Mouse (Mus musculus): ENCODE measurements around the gene Irak3. TPM values are rescaled to one million over a fixed set of nuclear protein-coding genes. Genes with fewer than 3 reads are reported as not detected.
"Not testable (repeated sequence)": the region's sequence is repeated elsewhere in the genome, so short reads cannot be mapped to it uniquely, and the experiment has no call there.

Gene Irak3
- polyA plus RNA-seq, 1 experiment from 2014 or later = 0.96 TPM

DNA sequence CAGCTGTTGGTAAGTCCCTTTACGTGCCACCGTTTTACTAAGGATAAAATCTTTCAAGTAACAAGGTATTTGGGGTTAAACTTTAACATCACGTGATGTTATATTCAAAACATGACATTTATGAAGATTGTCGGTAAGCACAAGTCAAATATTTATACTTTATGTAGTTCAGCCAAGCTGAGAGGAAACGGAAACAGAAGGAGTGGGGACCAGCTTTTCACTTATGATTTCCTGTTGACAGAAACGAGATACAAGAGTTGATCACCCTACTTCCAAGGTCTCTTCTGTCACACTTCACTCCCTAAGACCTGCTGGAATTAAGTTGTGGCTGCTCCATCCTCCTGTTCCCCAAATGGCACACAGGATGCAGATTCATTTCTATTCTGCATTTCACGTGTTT lies 18.8 kb upstream of the Irak3 start:
- no peak overlapping the region for H3K4me3 ChIP-seq
- no peaks in the 10 kb centered on the region for H3K27me3 ChIP-seq (replicated peaks; ENCODE audit: low read depth, poor library complexity, severe bottlenecking)
- no peaks in the 10 kb centered on the region for H3K9me3 ChIP-seq
- H3K4me1 ChIP-seq = no peaks in the 10 kb centered on the region
- DNase-seq (ENCODE audit: low spot score) = no peak
- peaks cover 33% of the 10 kb centered on the region for H3K36me3 ChIP-seq (replicated peaks)
- 87% methylated on average over 7 of the region's 7 CpGs for WGBS
- H3K27ac ChIP-seq (replicated peaks) = no peak overlapping the region

DNA sequence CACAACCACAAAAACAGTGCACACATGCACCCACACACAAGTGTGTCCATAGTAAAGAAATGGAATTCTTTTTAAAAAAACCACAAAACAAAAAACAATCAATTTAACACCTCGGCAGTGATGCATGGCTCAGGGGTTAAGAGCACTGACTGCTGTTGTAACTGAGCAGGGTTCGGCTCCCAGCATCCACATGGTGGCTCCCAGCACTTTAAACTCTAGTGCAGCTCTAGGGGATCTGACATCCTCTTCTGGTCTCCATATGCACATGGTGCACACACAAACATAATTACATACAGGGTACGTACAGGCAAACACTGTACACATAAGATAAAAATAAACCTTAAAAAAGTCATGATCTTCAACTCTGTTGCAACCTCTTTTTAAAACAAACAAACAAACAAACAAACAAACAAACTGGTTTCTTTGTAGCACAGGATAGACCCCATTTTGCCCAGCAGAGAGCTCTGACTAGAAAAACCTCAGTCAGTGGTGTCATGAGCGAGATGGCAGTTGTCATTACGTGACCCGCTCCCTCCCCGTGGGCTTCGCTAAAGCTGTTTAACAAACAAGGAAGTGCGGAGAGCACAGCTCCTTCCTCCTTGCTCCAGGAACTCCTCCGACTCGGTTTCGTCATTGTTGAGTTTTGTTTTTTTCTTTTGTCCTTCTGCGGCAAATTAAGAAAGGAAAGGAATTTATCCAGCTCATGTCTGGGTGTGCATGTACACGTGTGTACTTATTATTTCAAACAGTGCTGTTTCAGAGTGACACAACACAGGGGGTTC lies 17.8 kb upstream of the Irak3 start:
- peaks cover 37% of the 10 kb centered on the region for H3K36me3 ChIP-seq (replicated peaks)
- no peaks in the 10 kb centered on the region for H3K4me1 ChIP-seq
- no peaks in the 10 kb centered on the region for H3K27me3 ChIP-seq (replicated peaks; ENCODE audit: low read depth, poor library complexity, severe bottlenecking)
- no peaks in the 10 kb centered on the region for H3K9me3 ChIP-seq
- H3K27ac ChIP-seq (replicated peaks) = no peak overlapping the region
- no peak for DNase-seq (ENCODE audit: low spot score)
- WGBS = 82% methylated on average over 14 of the region's 14 CpGs
- no peak overlapping the region for H3K4me3 ChIP-seq

DNA sequence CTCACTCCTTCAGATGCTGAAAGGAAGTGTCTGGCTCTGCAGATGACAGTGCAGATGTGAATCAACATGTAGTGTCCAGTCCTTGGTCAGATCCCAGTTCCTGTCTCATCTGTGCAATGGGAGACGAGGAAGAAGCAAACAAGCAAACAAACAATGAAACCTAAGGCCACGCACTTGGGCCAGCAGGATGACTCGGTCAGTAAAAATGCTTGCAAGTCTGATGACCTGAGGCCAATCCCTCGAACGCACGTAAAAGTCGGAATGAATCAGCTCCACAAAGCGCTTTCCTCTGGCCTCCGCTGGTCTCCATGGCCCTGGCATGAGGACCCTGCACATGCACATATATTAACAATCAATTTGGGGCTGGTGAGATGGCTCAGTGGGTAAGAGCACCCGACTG lies 17.1 kb upstream of the Irak3 start:
- no peak overlapping the region for H3K27ac ChIP-seq (replicated peaks)
- no peak overlapping the region for H3K4me3 ChIP-seq
- no peaks in the 10 kb centered on the region for H3K9me3 ChIP-seq
- 92% methylated on average over 10 of the region's 10 CpGs for WGBS
- H3K4me1 ChIP-seq = no peaks in the 10 kb centered on the region
- DNase-seq (ENCODE audit: low spot score) = no peak
- H3K36me3 ChIP-seq (replicated peaks) = peaks cover 31% of the 10 kb centered on the region
- H3K27me3 ChIP-seq (replicated peaks; ENCODE audit: low read depth, poor library complexity, severe bottlenecking) = no peaks in the 10 kb centered on the region

DNA sequence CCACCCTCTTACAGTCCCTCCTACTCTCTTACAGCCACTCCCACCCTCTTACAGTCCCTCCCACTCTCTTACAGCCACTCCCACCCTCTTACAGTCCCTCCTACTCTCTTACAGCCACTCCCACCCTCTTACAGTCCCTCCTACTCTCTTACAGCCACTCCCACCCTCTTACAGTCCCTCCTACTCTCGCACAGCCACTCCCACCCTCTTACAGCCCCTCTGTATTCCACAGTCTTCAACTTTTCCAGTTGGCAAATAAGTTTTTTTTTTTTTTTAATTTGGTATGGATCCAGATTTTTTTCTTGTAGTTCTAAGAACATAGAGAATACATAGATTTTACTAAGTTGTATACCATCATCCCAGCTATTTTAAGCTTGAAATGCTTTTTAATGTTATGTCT lies 15.2 kb upstream of the Irak3 start:
- H3K4me3 ChIP-seq; H3K9me3 ChIP-seq; H3K27me3 ChIP-seq (replicated peaks; ENCODE audit: low read depth, poor library complexity, severe bottlenecking); H3K4me1 ChIP-seq; H3K27ac ChIP-seq (replicated peaks); DNase-seq (ENCODE audit: low spot score): not testable (repeated sequence)
- 82% methylated on average over 1 of the region's 1 CpGs for WGBS
- H3K36me3 ChIP-seq (replicated peaks) = peaks cover 30% of the 10 kb centered on the region

DNA sequence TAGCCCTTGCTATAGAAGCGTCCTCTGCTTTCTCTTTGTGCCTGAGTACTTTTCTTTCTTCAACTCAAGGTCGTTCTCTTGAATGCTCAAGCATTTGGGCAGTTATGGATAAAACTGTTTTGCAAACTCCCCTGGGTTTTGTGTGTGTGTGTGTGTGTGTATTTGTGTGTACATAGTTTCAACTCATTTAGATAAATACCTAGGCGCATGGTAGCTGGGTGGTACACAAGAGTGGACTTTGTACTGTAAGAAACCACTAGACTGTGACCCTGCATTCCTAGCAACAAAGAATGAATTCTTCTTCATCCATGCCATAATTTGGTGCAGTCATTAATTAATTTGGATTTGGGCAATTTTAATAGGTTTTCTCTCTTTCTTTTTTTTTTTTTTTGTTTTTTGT lies 8.2 kb upstream of the Irak3 start:
- Histone ChIP-seq H3K27me3 (replicated peaks; ENCODE audit: low read depth, poor library complexity, severe bottlenecking) (no peaks in the 10 kb centered on the region), H3K36me3 (replicated peaks) (peaks cover 12% of the 10 kb centered on the region), H3K4me3 (no peak overlapping the region), H3K27ac (replicated peaks) (no peak overlapping the region), H3K4me1 (peaks cover 11% of the 10 kb centered on the region), H3K9me3 (no peaks in the 10 kb centered on the region; the same call in 1 of the 2 replicates)
- 90% methylated on average over 3 of the region's 3 CpGs for WGBS
- no peak for DNase-seq (ENCODE audit: low spot score)

DNA sequence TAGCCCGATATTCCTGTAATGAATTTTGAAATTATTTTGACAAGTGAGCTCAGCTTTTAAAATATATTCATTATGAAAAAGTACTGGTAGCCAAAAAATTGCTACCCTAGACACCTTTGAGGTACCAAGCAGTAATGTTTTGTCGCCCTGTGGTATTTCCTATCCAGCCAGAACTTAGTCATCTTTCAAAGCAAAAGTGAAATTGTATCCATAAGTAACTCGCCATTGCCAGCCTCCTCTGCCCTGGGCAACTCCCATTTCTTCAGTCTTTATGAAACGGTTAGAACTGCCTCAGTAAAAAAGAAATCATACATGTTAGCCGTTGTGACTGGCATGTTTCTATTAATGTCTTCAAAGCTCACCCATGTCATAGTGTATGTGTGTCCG lies 7.6 kb upstream of the Irak3 start:
- Histone ChIP-seq H3K4me1 (peaks cover 11% of the 10 kb centered on the region), H3K27me3 (replicated peaks; ENCODE audit: low read depth, poor library complexity, severe bottlenecking) (no peaks in the 10 kb centered on the region), H3K27ac (replicated peaks) (no peak overlapping the region), H3K4me3 (peak overlapping the region; percentile 78), H3K9me3 (no peaks in the 10 kb centered on the region; the same call in 1 of the 2 replicates), H3K36me3 (replicated peaks) (peaks cover 12% of the 10 kb centered on the region)
- no peak for DNase-seq (ENCODE audit: low spot score)
- 77% methylated on average over 6 of the region's 6 CpGs for WGBS

DNA sequence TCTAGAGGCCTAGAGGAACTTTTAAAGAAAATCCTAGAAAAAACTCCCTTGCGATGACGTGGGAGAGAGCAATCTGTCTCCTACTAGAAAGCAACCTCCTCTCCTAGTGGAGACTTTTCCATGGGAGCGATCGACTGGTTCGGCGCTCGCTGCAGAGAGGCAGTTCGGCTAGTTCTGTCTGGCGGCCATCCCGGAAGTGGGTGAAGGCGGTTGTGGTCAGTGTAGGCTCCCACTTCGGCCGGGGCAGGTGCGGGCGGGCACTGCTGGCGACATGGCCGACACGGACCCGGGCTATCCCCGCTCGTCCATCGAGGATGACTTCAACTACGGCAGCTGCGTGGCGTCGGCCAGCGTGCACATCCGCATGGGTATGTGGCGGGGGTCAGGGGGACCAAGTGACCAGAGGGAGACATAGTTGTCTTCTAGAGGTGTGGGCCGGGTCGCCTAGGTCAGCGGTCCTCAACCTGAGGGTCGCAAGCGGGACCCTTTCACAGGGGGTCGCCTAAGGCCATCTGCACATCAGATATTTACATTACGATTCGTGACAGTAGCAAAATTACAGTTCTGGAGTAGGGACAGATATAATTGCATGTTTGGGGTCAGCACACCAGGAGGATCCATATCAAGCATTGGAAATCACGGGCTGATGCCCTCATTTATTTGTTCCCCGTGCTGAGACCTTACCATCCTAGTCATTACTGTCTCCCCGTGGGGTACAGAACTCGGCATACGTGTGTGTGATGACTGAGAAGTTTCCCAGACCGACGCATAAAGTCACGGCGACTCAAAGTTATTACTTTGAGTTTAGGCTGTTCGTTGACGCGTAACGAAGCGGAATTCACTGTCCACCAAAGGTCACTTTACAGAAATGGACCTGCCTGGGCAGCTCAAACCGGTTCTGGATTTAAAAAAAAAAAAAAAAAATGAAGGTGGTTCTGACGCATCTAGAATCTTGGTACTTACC lies 6.9 kb upstream of the Irak3 start:
- Histone ChIP-seq H3K4me3 (peak overlapping the region; percentile 78), H3K36me3 (replicated peaks) (peaks cover 12% of the 10 kb centered on the region), H3K9me3 (no peaks in the 10 kb centered on the region; the same call in 1 of the 2 replicates), H3K27ac (replicated peaks) (peak overlapping the region; percentile 71), H3K4me1 (peaks cover 11% of the 10 kb centered on the region), H3K27me3 (replicated peaks; ENCODE audit: low read depth, poor library complexity, severe bottlenecking) (no peaks in the 10 kb centered on the region)
- DNase-seq (ENCODE audit: low spot score) = peak; percentile 91
- 5% methylated on average over 53 of the region's 53 CpGs for WGBS

DNA sequence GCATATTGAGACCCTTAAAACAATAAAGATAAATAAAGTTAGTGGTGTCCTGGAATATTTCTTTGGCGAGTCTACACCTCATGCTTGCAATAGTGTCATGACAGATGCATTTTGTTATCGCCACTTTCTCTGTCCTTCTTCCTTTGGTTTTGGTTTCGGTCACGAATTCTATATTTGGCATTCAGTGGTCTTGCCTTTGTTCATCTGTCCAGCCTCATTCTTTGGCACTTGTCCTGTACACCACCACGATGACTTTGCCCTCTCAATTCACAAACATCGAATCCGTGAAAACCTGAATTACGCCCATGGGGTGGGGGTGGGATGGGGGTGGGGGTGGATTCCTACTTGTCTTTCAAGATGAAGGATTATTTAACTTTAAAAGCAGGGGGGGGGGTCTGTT lies 6.1 kb upstream of the Irak3 start:
- WGBS = 86% methylated on average over 8 of the region's 8 CpGs
- Histone ChIP-seq H3K36me3 (replicated peaks) (peaks cover 12% of the 10 kb centered on the region), H3K4me1 (peaks cover 11% of the 10 kb centered on the region), H3K27me3 (replicated peaks; ENCODE audit: low read depth, poor library complexity, severe bottlenecking) (no peaks in the 10 kb centered on the region), H3K9me3 (no peaks in the 10 kb centered on the region; the same call in 1 of the 2 replicates), H3K27ac (replicated peaks) (no peak overlapping the region), H3K4me3 (no peak overlapping the region)
- no peak for DNase-seq (ENCODE audit: low spot score)

DNA sequence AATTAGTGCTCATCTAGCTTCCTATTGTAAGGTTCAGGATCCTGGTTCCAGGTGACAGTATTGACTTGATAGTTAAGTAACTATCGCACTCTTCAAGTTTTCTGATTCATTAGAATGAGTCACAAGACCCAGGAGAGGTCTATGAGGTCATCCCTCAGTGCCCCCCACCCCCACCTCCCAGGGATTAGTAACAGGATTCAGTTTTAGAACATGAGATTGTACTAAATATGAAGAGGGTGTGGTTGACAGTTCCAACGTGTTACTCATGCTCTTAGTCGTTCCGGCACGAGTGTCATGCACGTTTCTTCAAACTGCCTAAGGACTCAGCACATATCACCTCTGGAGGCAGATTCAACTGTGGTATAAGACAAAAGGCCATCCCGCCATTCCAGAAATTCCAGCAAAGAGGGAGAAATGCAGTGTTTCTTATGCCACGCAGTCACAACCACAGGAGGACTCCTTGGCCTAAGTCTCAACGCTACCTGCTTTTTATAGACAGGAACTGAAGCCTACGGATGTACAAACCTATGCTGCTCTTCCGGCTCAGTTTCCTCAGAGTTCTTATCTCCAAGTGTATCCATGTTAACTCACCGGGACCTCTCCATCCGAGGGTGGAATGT lies 2.8 kb upstream of the Irak3 start:
- Histone ChIP-seq H3K27me3 (replicated peaks; ENCODE audit: low read depth, poor library complexity, severe bottlenecking) (peaks cover 24% of the 10 kb centered on the region), H3K36me3 (replicated peaks) (no peaks in the 10 kb centered on the region), H3K4me1 (peaks cover 17% of the 10 kb centered on the region), H3K27ac (replicated peaks) (no peak overlapping the region), H3K4me3 (no peak overlapping the region), H3K9me3 (0 out of 2 replicates have a peak, but pooled peaks cover 2% of the 10 kb centered on the region)
- 83% methylated on average over 13 of the region's 13 CpGs for WGBS
- DNase-seq (ENCODE audit: low spot score) = no peak

DNA sequence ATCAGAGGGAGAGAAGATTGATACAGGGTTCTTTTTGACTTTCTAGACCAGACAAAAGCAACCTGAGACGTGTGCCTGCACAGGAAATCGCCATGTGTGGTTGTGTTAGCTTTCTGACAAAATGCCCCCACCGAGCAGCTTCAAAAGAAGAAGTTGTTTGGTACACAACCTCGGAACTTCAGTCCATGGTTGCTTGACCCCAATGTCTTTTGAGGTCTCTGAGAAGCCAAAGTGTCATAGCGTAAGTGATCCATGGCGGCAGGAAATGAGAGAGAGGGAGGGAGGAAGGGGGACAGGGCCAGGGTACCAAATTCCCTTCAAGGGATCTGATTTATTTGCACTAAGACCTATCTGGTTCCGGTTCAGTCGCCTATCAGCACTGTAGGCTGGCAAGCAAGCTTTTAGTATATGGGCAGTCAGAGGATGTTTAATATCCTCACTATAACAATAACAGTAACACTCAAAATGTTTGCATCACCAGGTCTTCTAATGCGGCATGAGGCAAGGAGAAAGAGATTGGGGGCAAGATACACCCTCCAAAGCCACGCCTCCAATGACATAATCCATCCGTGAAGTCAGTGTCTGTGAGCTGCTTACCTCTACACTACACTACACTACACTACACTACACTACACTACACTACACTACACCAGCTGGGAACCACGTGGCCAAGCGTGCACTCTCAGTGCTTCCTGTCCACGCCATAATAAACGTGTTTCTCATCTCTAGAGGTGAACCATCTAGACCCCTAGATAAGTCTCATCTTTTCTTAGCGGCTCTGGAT lies 729 bp upstream of the Irak3 start:
- Histone ChIP-seq H3K36me3 (replicated peaks) (no peaks in the 10 kb centered on the region), H3K4me1 (peaks cover 11% of the 10 kb centered on the region), H3K9me3 (0 out of 2 replicates have a peak, but pooled peaks cover 2% of the 10 kb centered on the region), H3K27ac (replicated peaks) (no peak overlapping the region), H3K4me3 (peak overlapping the region; percentile 62), H3K27me3 (replicated peaks; ENCODE audit: low read depth, poor library complexity, severe bottlenecking) (peaks cover 42% of the 10 kb centered on the region)
- peak; percentile 15 for DNase-seq (ENCODE audit: low spot score)
- WGBS = 72% methylated on average over 16 of the region's 16 CpGs

DNA sequence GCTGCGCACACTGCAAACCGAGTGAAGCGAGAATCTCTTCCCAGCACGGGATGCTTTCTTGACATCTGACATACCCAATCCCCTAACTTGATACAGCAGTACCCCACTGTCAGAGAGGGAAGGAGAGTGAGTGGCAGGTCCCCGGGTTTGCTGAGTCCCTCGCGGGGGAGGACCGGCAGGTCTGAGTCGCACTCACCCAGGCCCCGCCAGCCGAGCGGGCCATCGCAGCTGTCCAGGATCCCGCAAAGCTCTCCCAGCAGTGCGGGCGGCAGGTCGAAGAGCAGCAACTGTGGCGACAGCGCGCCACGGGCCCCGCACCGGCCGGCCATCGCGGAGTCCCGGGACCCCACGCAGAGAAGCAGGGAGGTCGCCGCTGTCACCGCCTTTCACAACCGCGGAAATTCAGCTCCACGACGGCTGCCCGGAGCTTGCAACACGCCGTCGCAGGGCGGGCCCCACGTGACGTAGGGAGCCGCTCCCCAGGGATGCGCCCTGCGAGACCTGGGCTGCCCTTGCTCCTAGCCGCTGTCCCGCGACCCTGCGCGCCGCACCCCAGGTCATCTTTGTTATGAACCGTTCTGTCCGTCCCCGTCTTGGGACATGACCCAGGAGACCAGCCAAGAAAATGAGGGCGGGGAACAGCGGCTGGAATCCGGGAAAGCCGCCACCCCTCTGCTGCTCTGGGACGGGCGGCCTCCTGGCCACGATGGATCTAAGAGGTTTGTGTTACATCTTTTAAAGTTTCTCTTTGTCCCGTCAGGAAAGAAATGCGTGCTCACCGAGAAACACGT lies 604 bp downstream of the Irak3 start, which contains the start of gene Tmbim4:
Gene Tmbim4 (plus strand): TSS at position 460 of the 791 bp plus-strand sequence.
- Histone ChIP-seq H3K36me3 (replicated peaks) (no peaks in the 10 kb centered on the region), H3K9me3 (0 out of 2 replicates have a peak, but pooled peaks cover 2% of the 10 kb centered on the region), H3K4me1 (peaks cover 11% of the 10 kb centered on the region), H3K27me3 (replicated peaks; ENCODE audit: low read depth, poor library complexity, severe bottlenecking) (peaks cover 42% of the 10 kb centered on the region), H3K4me3 (peak within 1 kb of the TSS; percentile 62), H3K27ac (replicated peaks) (peak within 1 kb of the TSS; percentile 60)
- peak; percentile 71 for DNase-seq (ENCODE audit: low spot score)
- 1% methylated on average over 65 of the region's 65 CpGs for WGBS
